Mouse (Mus musculus) liver, postnatal 0 days (tissue): ENCODE results near the gene Atp11a.

Experiments
- CTCF ChIP-seq: sonication (generic); IDR thresholded peaks from 2 replicates; pipeline ENCODE4 v1.5.1; 2016; ENCODE audit warnings: antibody characterized with exemption, low read depth
- EP300 ChIP-seq: IDR thresholded peaks from 2 replicates; pipeline ENCODE4 v1.6.1; 2016; ENCODE audit warnings: antibody characterized with exemption, low read depth, mild to moderate bottlenecking

- TF ChIP-seq CTCF = no peak
- no peak for TF ChIP-seq EP300
These were observed 17.7 kb upstream of the Atp11a start for GRCm38 (mm10) chr8:12739113-12739512.
